Mouse (Mus musculus) spleen, adult 2 months (tissue): Measurements from ENCODE around the gene Gm37240. TPM values are rescaled to one million over a fixed set of nuclear protein-coding genes. Genes with fewer than 3 reads are reported as not detected.

ENCODE experiments used
- DNase-seq, 2 experiments: peaks; one replicate each; pipeline versions ENCODE4 v3.0.0 to v3.0.0-alpha.2; 2012 to 2021; ENCODE audit warnings: low spot score in 2 of 2, low read depth in 1 of 2
- H3K27ac ChIP-seq: fragments of 200-500 bp; 2 replicates; pipeline ENCODE4 v1.5.1; 2012; ENCODE audit warnings: low read length, inconsistent platforms; ENCODE audit not compliant: insufficient read depth
- H3K27me3 ChIP-seq: fragments of 200-500 bp; 2 replicates; pipeline ENCODE4 v1.6.1; 2012; ENCODE audit warnings: mild to moderate bottlenecking, moderate library complexity, low read length, inconsistent platforms; ENCODE audit not compliant: control insufficient read depth, insufficient read depth
- H3K36me3 ChIP-seq: fragments of 200-500 bp; 2 replicates; pipeline ENCODE4 v1.6.1; 2012; ENCODE audit warnings: mild to moderate bottlenecking, low read length, inconsistent platforms; ENCODE audit not compliant: control insufficient read depth, insufficient read depth
- H3K4me1 ChIP-seq: fragments of 200-500 bp; 2 replicates; pipeline ENCODE4 v1.6.1; 2011; ENCODE audit warnings: inconsistent platforms; ENCODE audit not compliant: control insufficient read depth, insufficient read depth, insufficient read length
- H3K4me3 ChIP-seq: fragments of 200-500 bp; 2 replicates; pipeline ENCODE4 v1.5.1; 2011; ENCODE audit warnings: mild to moderate bottlenecking, inconsistent platforms; ENCODE audit not compliant: insufficient read depth, insufficient read length; ENCODE audit errors: extremely low read depth
- CTCF ChIP-seq: fragments of 200-500 bp; IDR thresholded peaks from 2 replicates; pipeline ENCODE4 v1.5.1; 2011; ENCODE audit warnings: mild to moderate bottlenecking, inconsistent platforms; ENCODE audit not compliant: insufficient read depth, insufficient read length, insufficient replicate concordance; ENCODE audit errors: extremely low read depth
- POLR2A ChIP-seq: fragments of 200-500 bp; IDR thresholded peaks from 2 replicates; pipeline ENCODE4 v1.6.1; 2011; ENCODE audit warnings: low read depth, low read length, inconsistent platforms
- WGBS: fragments of 180-500 bp; shearing (Covaris S2); methylation state at CpG from one replicate; pipeline ENCODE4 v1.1.7; 2018; 5-methylcytosine and 5-hydroxymethylcytosine counted together
- polyA plus RNA-seq: library from polyadenylated mRNA; depleted of rRNA; stranded (reverse); fragments of >200 nt; gene quantifications from 2 replicates; pipeline ENCODE4 v1.2.3, GENCODE M21; 2012

Gm37240 gene
- polyA plus RNA-seq, 1 experiment, result 1.1 TPM

DNA sequence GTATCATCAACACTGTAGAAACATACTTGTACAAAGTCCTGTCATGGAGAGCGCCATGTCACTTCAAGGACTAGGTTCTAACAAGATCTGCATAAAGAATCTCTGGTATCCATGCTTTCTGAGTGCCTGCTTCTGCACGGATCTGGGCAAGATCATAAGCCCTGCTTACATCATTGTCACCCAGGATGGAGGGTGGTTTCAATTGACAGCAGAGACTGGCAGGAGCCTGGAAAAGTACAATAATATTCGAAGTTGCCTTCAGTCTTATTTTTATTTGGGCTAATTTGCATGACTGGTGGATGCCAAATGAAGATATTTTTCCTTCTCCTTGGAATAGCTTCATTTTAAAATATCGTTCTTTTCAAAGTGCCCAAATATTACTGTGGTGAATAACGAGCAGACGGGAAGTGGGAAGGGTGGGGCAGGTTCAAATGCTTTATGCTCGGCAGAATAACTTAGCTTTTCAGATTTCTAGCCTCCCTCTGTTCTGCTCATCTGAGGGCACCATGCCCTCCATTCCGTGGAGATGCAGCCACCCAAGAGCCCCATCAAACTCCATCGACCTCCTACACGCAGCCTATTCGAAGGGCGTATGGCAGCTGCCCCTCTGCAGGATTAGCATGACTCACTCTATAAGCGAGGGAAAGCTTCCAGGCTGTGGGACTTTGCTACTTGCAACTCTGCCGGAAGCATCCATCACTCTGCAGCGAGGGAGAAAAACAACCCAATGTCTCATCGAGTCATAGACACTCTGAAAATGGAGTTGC, 518.8 kb downstream of the Gm37240 start:
- Histone ChIP-seq H3K27ac (no peak overlapping the region), H3K36me3 (no peaks in the 10 kb centered on the region), H3K4me3 (no peak overlapping the region), H3K4me1 (no peaks in the 10 kb centered on the region), H3K27me3 (no peaks in the 10 kb centered on the region)
- DNase-seq, result no peak
- WGBS, result 79% methylated on average over 16 of the region's 16 CpGs
- TF ChIP-seq CTCF (no peak), POLR2A (no peak)

- Histone ChIP-seq H3K27me3 (no peaks in the 10 kb centered on the region), H3K4me1 (no peaks in the 10 kb centered on the region), H3K4me3 (no peak overlapping the region), H3K27ac (no peak overlapping the region), H3K36me3 (no peaks in the 10 kb centered on the region)
- WGBS, result 82% methylated on average over 5 of the region's 5 CpGs
- TF ChIP-seq POLR2A (no peak), CTCF (no peak)
- no peak for DNase-seq
Measured at GRCm38 (mm10) chr3:85364591-85365343, 522.6 kb downstream of the Gm37240 start.

DNA sequence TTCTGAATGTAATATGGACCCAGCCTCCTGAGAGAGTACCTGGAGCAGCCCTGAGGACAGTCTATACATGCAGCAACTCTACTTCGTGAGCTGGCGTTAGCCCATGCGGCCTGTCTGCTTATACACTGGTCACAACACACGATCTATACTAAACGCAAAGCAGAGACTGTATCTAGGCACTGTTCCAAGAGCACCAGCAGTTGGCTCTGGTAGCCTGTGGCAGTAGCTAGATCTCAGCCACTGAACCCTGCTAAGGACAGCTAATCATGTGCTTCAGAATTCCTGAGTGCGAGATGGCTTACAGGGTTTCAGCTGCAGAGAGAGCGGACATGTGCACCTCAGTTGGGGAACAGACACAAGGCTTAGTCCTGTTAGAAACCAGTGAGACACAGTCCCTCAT, 524.4 kb downstream of the Gm37240 start:
- TF ChIP-seq POLR2A (no peak), CTCF (no peak)
- H3K27me3 ChIP-seq, result no peaks in the 10 kb centered on the region
- no peak for DNase-seq
- no peak overlapping the region for H3K4me3 ChIP-seq
- WGBS, result 97% methylated on average over 7 of the region's 7 CpGs
- no peak overlapping the region for H3K27ac ChIP-seq
- no peaks in the 10 kb centered on the region for H3K36me3 ChIP-seq
- H3K4me1 ChIP-seq, result no peaks in the 10 kb centered on the region

- TF ChIP-seq CTCF, result no peak
- no peak for TF ChIP-seq POLR2A
- DNase-seq, result no peak
- 88% methylated on average over 3 of the region's 3 CpGs for WGBS
- no peaks in the 10 kb centered on the region for H3K4me1 ChIP-seq
- H3K4me3 ChIP-seq, result no peak overlapping the region
- H3K36me3 ChIP-seq, result no peaks in the 10 kb centered on the region
- no peaks in the 10 kb centered on the region for H3K27me3 ChIP-seq
- H3K27ac ChIP-seq, result no peak overlapping the region
Measured at GRCm38 (mm10) chr3:85356373-85356772, 530.9 kb downstream of the Gm37240 start.

GRCm38 (mm10) chr3:85348021-85348420, 539.3 kb downstream of the Gm37240 start:
- Histone ChIP-seq H3K27ac (no peak overlapping the region), H3K4me3 (no peak overlapping the region), H3K4me1 (no peaks in the 10 kb centered on the region), H3K27me3 (no peaks in the 10 kb centered on the region), H3K36me3 (no peaks in the 10 kb centered on the region)
- 67% methylated on average over 6 of the region's 6 CpGs for WGBS
- DNase-seq, result no peak
- TF ChIP-seq CTCF (no peak), POLR2A (no peak)

DNA sequence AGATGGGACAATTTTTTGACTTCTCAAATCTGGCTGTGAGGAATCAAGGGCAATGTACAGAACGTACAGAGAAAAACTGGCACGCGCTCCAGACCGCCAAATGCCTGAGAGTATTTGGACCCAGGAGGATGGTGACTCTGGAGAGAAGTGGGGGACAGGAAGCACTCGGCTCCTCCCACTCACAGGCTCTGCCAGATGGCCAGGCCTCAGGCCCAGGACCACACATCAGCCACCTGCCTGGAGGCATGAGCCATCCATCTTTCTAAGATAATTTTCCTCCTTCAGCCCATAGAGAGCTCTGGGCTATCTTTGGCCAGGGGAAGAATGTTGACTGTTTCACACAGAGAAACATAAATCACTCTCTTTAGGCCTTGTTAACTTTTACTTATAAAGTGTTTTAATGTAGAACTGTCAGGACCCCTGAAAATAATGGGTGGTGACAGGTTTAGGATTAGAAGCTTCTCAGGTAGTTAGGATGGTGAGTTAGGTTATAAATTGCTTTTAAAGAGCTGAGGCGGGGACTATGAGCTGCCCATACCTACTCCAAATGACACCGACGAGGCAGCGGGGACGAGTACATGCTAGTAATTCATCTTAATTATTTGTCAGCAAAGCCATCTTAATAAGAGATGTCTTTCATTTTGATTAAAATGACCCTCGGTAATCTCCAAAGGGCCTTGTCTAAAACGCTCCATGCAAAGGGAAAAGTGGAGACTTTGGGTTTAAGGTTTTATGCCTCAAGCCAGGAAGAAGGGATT, 546.0 kb downstream of the Gm37240 start:
- Histone ChIP-seq H3K4me1 (no peaks in the 10 kb centered on the region), H3K36me3 (no peaks in the 10 kb centered on the region), H3K27me3 (no peaks in the 10 kb centered on the region), H3K27ac (no peak overlapping the region), H3K4me3 (no peak overlapping the region)
- 86% methylated on average over 12 of the region's 12 CpGs for WGBS
- TF ChIP-seq CTCF (no peak), POLR2A (no peak)
- no peak for DNase-seq
